Mouse (Mus musculus): ENCODE measurements at regions not wholly inside any gene's neighbourhood (a gene's known extent, or its start where the extent isn't known, plus 50 kb on each side); places are given as distances from the start of the nearest gene placed in this dataset.

GRCm38 (mm10) chr1:35694775-35695591, 373.2 kb upstream of the Hs6st1 start:
- Histone ChIP-seq H3K4me3 (no peak overlapping the region), H3K27me3 (ENCODE audit: control insufficient read depth, insufficient read depth, insufficient read length) (no peaks in the 10 kb centered on the region), H3K79me2 (ENCODE audit: control insufficient read depth, insufficient read depth) (no peaks in the 10 kb centered on the region), H3K4me2 (ENCODE audit: low read depth) (no peak overlapping the region), H3ac (ENCODE audit: control insufficient read depth, insufficient read length) (no peak overlapping the region), H3K36me3 (ENCODE audit: control insufficient read depth, insufficient read depth) (no peaks in the 10 kb centered on the region)
- no peak for TF ChIP-seq MYOD1 (IDR thresholded peaks at IDR 0.05; ENCODE audit: control insufficient read depth in 1 of 3, insufficient read length in 2 of 3, low read depth in 2 of 3)
- TF ChIP-seq MYOG (IDR thresholded peaks at IDR 0.05; ENCODE audit: control insufficient read depth in 1 of 3, insufficient read depth in 1 of 3, insufficient read length in 2 of 3, low read depth in 2 of 3): no peak
- no peak for TF ChIP-seq POLR2A (IDR thresholded peaks at IDR 0.05; ENCODE audit: insufficient read length, low read depth)
- TF ChIP-seq MAX (IDR thresholded peaks at IDR 0.05; ENCODE audit: low read depth): no peak
- no peak for TF ChIP-seq SRF (IDR thresholded peaks at IDR 0.05; ENCODE audit: control insufficient read depth, insufficient read length, low read depth)
- TF ChIP-seq USF1 (IDR thresholded peaks at IDR 0.05; ENCODE audit: low read depth): no peak
- no peak for TF ChIP-seq REST (IDR thresholded peaks at IDR 0.05; ENCODE audit: insufficient read depth, insufficient read length)
- no peak for TF ChIP-seq TCF12 (IDR thresholded peaks at IDR 0.05; ENCODE audit: insufficient read depth, poor library complexity, severe bottlenecking)
- no peak for TF ChIP-seq CEBPB (IDR thresholded peaks at IDR 0.05; ENCODE audit: insufficient read depth, poor library complexity, severe bottlenecking)
- no peak for TF ChIP-seq E2F4 (IDR thresholded peaks at IDR 0.05; ENCODE audit: insufficient read depth)
- no peak for TF ChIP-seq POLR2AphosphoS2 (IDR thresholded peaks at IDR 0.05; ENCODE audit: insufficient read length, low read depth)

DNA sequence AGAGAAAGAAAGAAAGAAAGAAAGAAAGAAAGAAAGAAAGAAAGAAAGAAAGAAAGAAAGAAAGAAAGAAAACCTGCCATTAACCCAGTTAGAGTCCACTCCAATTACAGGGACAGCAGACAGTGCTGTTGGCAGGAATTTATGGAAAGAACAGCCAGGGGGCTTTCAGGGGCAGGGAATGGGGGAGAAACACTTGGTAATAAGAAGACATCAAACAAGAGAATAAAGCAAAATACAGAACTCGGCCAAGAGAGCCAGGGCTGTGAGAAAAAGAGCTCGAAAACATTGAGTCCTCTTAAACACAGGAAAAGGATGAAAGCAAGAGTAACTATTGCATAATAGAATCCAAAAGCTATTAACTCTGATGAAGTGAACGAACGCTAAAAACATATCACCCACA, 371.0 kb upstream of the Hs6st1 start:
- H3K4me3 ChIP-seq: no peak overlapping the region
- peak overlapping the region; percentile 30 for H3K4me2 ChIP-seq (ENCODE audit: low read depth)
- H3K79me2 ChIP-seq (ENCODE audit: control insufficient read depth, insufficient read depth): no peaks in the 10 kb centered on the region
- H3K36me3 ChIP-seq (ENCODE audit: control insufficient read depth, insufficient read depth): no peaks in the 10 kb centered on the region
- no peak overlapping the region for H3ac ChIP-seq (ENCODE audit: control insufficient read depth, insufficient read length)
- no peaks in the 10 kb centered on the region for H3K27me3 ChIP-seq (ENCODE audit: control insufficient read depth, insufficient read depth, insufficient read length)
- TF ChIP-seq TCF12 (IDR thresholded peaks at IDR 0.05; ENCODE audit: insufficient read depth, poor library complexity, severe bottlenecking): no peak
- TF ChIP-seq MYOG (IDR thresholded peaks at IDR 0.05; ENCODE audit: control insufficient read depth in 1 of 3, insufficient read depth in 1 of 3, insufficient read length in 2 of 3, low read depth in 2 of 3): no peak
- no peak for TF ChIP-seq REST (IDR thresholded peaks at IDR 0.05; ENCODE audit: insufficient read depth, insufficient read length)
- TF ChIP-seq CEBPB (IDR thresholded peaks at IDR 0.05; ENCODE audit: insufficient read depth, poor library complexity, severe bottlenecking): no peak
- TF ChIP-seq SRF (IDR thresholded peaks at IDR 0.05; ENCODE audit: control insufficient read depth, insufficient read length, low read depth): no peak
- no peak for TF ChIP-seq POLR2AphosphoS2 (IDR thresholded peaks at IDR 0.05; ENCODE audit: insufficient read length, low read depth)

DNA sequence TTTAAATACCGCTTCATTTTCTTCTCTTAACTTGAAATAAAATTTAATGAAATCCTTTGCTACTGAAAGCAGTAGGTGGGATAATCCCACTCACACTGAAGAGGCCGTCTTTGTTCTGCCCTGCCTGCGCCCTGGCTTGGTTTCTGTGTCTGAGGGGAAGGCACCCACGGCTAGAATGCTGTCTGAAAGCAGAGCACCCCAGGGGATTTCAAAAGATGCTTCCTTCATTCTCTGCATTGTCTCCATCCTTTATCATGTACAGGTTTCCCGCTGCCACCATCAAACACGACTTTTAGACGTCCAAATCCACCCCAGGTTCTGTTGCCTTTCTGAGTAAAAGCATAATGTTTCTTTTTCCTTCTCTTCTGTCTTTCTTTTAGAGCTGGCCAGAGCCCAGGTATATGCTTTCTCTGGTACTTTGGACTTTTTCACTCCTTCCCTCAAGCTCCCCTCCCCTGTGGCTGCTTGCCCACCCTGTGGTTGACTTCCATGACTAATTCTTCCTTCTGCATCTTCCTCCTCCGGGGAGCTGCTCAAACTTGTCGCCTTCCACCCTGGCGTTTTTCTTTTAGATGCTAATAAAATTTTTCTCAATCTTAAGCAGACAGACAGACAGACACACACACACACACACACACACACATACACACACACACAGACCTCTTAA, 370.2 kb upstream of the Hs6st1 start:
- Histone ChIP-seq H3K27me3 (ENCODE audit: control insufficient read depth, insufficient read depth, insufficient read length) (no peaks in the 10 kb centered on the region), H3ac (ENCODE audit: control insufficient read depth, insufficient read length) (no peak overlapping the region), H3K4me2 (ENCODE audit: low read depth) (no peak overlapping the region), H3K36me3 (ENCODE audit: control insufficient read depth, insufficient read depth) (no peaks in the 10 kb centered on the region), H3K4me3 (no peak overlapping the region), H3K79me2 (ENCODE audit: control insufficient read depth, insufficient read depth) (no peaks in the 10 kb centered on the region)
- TF ChIP-seq REST (IDR thresholded peaks at IDR 0.05; ENCODE audit: insufficient read depth, insufficient read length) (no peak), SRF (IDR thresholded peaks at IDR 0.05; ENCODE audit: control insufficient read depth, insufficient read length, low read depth) (no peak), TCF3 (IDR thresholded peaks at IDR 0.05; ENCODE audit: insufficient read length, low read depth) (no peak), E2F4 (IDR thresholded peaks at IDR 0.05; ENCODE audit: insufficient read depth) (no peak), MAX (IDR thresholded peaks at IDR 0.05; ENCODE audit: low read depth) (no peak), POLR2A (IDR thresholded peaks at IDR 0.05; ENCODE audit: insufficient read length, low read depth) (no peak), MYOG (IDR thresholded peaks at IDR 0.05; ENCODE audit: control insufficient read depth in 1 of 3, insufficient read depth in 1 of 3, insufficient read length in 2 of 3, low read depth in 2 of 3) (no peak), POLR2AphosphoS2 (IDR thresholded peaks at IDR 0.05; ENCODE audit: insufficient read length, low read depth) (no peak), USF1 (IDR thresholded peaks at IDR 0.05; ENCODE audit: low read depth) (no peak), CEBPB (IDR thresholded peaks at IDR 0.05; ENCODE audit: insufficient read depth, poor library complexity, severe bottlenecking) (no peak)

DNA sequence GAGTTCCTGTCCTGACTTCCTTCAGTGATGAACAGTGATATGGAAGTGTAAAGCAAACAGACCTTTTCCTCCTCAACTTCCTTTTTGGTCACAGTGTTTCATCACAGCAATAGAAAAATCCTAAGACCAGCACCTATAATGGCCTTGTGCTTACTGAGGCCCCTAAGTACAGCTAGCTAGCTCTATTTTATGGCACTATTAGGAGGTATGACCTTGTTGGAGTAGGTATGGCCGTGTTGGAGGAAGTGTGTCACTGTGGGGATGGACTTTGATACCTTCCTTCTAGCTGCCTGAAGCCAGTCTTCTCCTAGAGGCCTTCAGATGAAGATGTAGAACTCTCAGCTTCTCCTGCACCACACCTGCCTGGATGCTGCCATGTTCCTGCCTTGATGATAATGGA, 365.6 kb upstream of the Hs6st1 start:
- no peak overlapping the region for H3K4me2 ChIP-seq (ENCODE audit: low read depth)
- H3K79me2 ChIP-seq (ENCODE audit: control insufficient read depth, insufficient read depth): no peaks in the 10 kb centered on the region
- no peak overlapping the region for H3ac ChIP-seq (ENCODE audit: control insufficient read depth, insufficient read length)
- TF ChIP-seq REST (IDR thresholded peaks at IDR 0.05; ENCODE audit: insufficient read depth, insufficient read length) (no peak), TCF3 (IDR thresholded peaks at IDR 0.05; ENCODE audit: insufficient read length, low read depth) (no peak), MYOG (IDR thresholded peaks at IDR 0.05; ENCODE audit: control insufficient read depth in 1 of 3, insufficient read depth in 1 of 3, insufficient read length in 2 of 3, low read depth in 2 of 3) (no peak), POLR2A (IDR thresholded peaks at IDR 0.05; ENCODE audit: insufficient read length, low read depth) (no peak), CEBPB (IDR thresholded peaks at IDR 0.05; ENCODE audit: insufficient read depth, poor library complexity, severe bottlenecking) (no peak), MAX (IDR thresholded peaks at IDR 0.05; ENCODE audit: low read depth) (no peak), TCF12 (IDR thresholded peaks at IDR 0.05; ENCODE audit: insufficient read depth, poor library complexity, severe bottlenecking) (no peak), POLR2AphosphoS2 (IDR thresholded peaks at IDR 0.05; ENCODE audit: insufficient read length, low read depth) (no peak), MYOD1 (IDR thresholded peaks at IDR 0.05; ENCODE audit: control insufficient read depth in 1 of 3, insufficient read length in 2 of 3, low read depth in 2 of 3) (no peak), E2F4 (IDR thresholded peaks at IDR 0.05; ENCODE audit: insufficient read depth) (no peak)
- no peak overlapping the region for H3K4me3 ChIP-seq
- no peaks in the 10 kb centered on the region for H3K36me3 ChIP-seq (ENCODE audit: control insufficient read depth, insufficient read depth)
- H3K27me3 ChIP-seq (ENCODE audit: control insufficient read depth, insufficient read depth, insufficient read length): no peaks in the 10 kb centered on the region
